Mouse (Mus musculus) inflammation-experienced regulatory T-cells (primary cell): ENCODE data around the gene Efcab7. TPM values are rescaled to one million over a fixed set of nuclear protein-coding genes. Genes with fewer than 3 reads are reported as not detected.

Source experiments
- polyA plus RNA-seq, 2 experiments: library from polyadenylated mRNA; unstranded; fragments of 100-300 nt; shearing (Covaris generic); gene quantifications; one replicate each; pipeline ENCODE4 v1.2.1; 2017

The Efcab7 gene
- 1 to 10 TPM; 4.5 to 9.5 TPM for polyA plus RNA-seq

DNA sequence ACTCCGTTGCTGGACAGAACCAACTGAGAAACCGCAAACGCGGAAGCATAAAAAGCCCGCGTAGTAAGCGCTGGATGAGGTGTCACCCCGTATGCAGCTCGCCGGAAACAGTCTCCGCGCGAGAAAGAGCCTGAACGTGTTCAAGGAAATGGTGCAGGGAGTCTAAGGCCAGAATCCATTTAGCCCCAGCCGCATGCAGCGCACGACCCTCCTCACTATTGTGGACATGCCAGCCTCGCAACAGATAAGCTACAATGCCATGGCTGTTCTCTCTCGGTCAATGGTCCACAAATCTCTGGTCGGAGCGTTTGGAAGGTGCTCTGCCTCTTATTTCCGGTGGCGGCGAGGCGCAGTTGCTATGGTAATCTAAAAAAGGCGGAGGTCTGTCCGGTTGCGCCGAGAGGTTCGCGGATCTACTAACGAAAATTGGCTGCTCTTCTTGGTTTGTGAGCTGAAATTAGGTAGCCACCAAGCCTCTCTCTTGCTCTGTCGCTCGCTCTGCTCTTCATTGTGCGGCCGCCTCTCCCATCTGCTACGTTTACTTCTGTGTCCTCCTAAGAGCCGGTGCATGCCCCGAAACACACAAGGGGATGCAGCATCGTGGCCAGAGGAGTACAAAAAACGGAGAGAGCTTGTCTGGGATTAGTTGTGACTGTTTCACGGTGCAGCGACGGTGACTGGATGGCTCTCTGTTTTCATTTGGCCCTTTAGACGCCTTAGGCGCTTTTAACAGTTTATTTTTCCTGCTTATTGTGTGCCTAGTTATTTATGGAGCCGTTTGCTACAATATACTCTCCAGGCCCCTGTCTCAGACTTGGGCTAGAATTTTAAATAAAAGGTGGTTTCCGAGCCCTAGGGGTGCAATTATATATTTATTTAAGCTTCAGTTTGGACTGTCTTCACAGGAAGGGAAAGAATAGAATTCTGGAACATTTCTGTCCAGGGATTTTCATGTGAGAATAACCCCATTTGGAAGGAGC is at the start of gene Efcab7:
Efcab7 (plus strand) TSS at position 105 of the 980 bp plus-strand sequence.

GRCm38 (mm10) chr4:99929149-99929612 is 100.2 kb downstream of the Efcab7 start, which contains the start of gene Pgm1:
Gene Pgm1, plus strand, starts transcription at chr4:99929414.

GRCm38 (mm10) chr4:99929613-99930517 is 100.9 kb downstream of the Efcab7 start, which contains the start of gene Itgb3bp:
Gene Itgb3bp, minus strand, starts transcription at chr4:99929813.

Other genes starting within 250 kb of the Efcab7 start
- not detected for gene Foxd3, start 172.9 kb upstream of the Efcab7 start, polyA plus RNA-seq
- gene Alg6, start 113.5 kb upstream of the Efcab7 start, polyA plus RNA-seq = 1 to 10 TPM; 3.8 to 7.3 TPM
- 10 to 100 TPM; 39.6 to 41.4 TPM for gene Pgm1, start 100.2 kb downstream of the Efcab7 start, polyA plus RNA-seq
- 10 to 100 TPM; 23.7 to 31.3 TPM for gene Itgb3bp, start 100.6 kb downstream of the Efcab7 start, polyA plus RNA-seq